Comparison of ENCODE assay signal across 14 mouse cellular contexts in the genomic region with DNA sequence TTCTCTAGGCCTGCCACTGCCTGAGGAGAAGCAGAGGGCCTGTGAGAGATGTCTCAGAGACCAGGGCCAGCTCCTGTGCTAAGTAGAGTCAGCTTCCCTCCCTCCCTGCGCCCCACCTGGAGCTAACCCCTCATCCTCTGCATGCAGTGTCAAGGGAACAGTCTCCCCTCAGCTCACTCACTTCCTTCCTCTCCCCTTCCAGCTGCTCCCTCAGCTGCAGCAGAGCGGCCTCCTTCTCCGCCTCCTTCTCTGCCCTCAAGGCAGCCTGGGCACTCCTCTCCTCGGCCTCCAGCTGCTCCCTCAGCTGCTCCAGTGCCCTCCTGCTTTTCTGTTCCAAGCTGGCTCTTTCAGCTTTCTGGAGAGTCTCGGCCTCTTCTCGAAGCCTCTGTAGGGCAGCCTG.
"Had no signal": no experiment of that assay in that cellular context is flagged by ENCODE, and none has a peak within 500 bp of the region (broad histone marks: within the 10 kb centered on the region; RNA-seq: fewer than 3 reads in every experiment).

No protein-coding gene starts in this region.

- H3K4me1 ChIP-seq: stomach, embryonic 15.5 days had no signal

- H3K4me2 ChIP-seq: limb, embryonic 15.5 days; liver, embryonic 12.5 days; lung, embryonic 14.5 days; midbrain, embryonic 13.5 days; neural tube, embryonic 13.5 days; stomach, embryonic 15.5 days had no signal

- H3K27ac ChIP-seq: left cerebral cortex, adult 2 months; limb, embryonic 15.5 days; liver, embryonic 12.5 days; midbrain, embryonic 13.5 days; neural tube, embryonic 13.5 days; stomach, embryonic 15.5 days had no signal

- DNase-seq: kidney, adult 8-10 months; kidney, postnatal 25 days; lung, embryonic 14.5 days; lung, postnatal 10 days; lung, postnatal 4 days; retina, postnatal 1 day; thymus, postnatal 14 days had no signal

- H3K27me3 ChIP-seq: limb, embryonic 15.5 days; midbrain, embryonic 13.5 days; neural tube, embryonic 13.5 days; stomach, embryonic 15.5 days had no signal

- ATAC-seq: intestine, postnatal 0 days; liver, embryonic 12.5 days; midbrain, embryonic 13.5 days had no signal

- H3K4me3 ChIP-seq: left cerebral cortex, adult 2 months; limb, embryonic 15.5 days; liver, embryonic 12.5 days; midbrain, embryonic 13.5 days; neural tube, embryonic 13.5 days; stomach, embryonic 15.5 days had no signal

- H3K9ac ChIP-seq: limb, embryonic 15.5 days; liver, embryonic 12.5 days; lung, embryonic 14.5 days; midbrain, embryonic 13.5 days; neural tube, embryonic 13.5 days; stomach, embryonic 15.5 days had no signal

- H3K9me3 ChIP-seq: limb, embryonic 15.5 days; liver, embryonic 12.5 days; midbrain, embryonic 13.5 days; neural tube, embryonic 13.5 days; stomach, embryonic 15.5 days had no signal
